Mouse (Mus musculus) embryonic fibroblast, embryonic 13.5 days (primary cell): ENCODE results near the gene Faap100.

Source experiments
- CTCF ChIP-seq: IDR thresholded peaks from 2 replicates; pipeline ENCODE4 v1.5.1; 2011; ENCODE audit warnings: mild to moderate bottlenecking, control low read depth, low read length, moderate library complexity, borderline replicate concordance; ENCODE audit not compliant: insufficient read depth
- POLR2A ChIP-seq: IDR thresholded peaks from 2 replicates; pipeline ENCODE4 v1.6.1; 2011; ENCODE audit warnings: low read depth, mild to moderate bottlenecking, control low read depth, low read length, moderate library complexity

DNA sequence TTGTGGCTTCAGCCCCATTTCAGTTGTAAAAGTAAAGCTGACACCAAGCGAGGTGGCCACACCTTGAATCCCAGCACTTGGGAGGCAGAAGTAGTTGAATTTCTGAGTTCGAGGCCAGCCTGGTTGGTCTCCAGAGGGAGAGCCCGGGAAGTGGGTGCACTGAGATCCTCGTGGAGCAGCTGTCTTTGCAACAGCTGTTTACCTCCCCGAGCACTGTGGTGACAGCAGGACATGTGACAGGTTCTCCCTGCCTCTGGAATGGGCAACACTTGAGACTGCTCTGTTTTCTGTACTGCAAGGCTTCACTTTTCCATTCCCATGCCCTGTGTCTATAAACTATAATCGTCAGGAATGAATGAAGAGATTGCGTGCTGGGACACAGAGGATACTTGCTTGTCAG, 39.3 kb upstream of the Faap100 start:
- TF ChIP-seq POLR2A (no peak), CTCF (no peak)
